Mouse (Mus musculus) ovary, adult 2 months (tissue): ENCODE results near the gene Fut4. TPM values are rescaled to one million over a fixed set of nuclear protein-coding genes. Genes with fewer than 3 reads are reported as not detected.

Experiments
- polyA plus RNA-seq: library from polyadenylated mRNA; depleted of rRNA; stranded (reverse); fragments of >200 nt; gene quantifications from 2 replicates; pipeline ENCODE4 v1.2.3, GENCODE M21; 2012; rRNA removed

The Fut4 gene
- polyA plus RNA-seq = 3.1 and 5.8 TPM in 2 replicates

DNA sequence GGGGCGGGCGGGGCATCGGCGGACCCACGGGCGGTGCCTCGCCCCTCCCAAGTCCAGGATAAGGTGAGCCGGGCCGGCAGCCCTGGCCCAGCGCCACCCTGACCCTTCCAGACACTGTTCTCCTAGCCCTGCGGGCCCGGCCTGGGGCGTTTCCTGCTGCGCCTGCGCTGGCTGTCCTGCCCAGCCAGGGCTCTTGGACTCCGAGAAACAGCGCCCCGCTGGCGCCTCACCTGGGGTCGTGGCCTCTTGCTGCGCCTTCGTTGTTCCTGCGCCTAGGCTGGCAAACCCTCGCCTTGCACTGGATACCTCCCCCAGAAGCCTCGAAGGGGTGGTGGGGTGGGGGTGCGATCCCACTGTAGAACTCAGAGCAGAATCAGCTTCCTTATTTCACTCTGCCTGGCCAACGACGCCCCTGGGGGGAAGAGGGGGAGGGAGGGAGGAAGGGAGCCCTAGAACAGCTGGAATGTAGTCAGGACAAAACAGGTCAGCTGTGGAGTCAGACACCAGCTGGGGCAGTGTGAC, at the start of gene Fut4:
Gene Fut4, minus strand, starts transcription at position 393 of the 522 bp plus-strand sequence.

DNA sequence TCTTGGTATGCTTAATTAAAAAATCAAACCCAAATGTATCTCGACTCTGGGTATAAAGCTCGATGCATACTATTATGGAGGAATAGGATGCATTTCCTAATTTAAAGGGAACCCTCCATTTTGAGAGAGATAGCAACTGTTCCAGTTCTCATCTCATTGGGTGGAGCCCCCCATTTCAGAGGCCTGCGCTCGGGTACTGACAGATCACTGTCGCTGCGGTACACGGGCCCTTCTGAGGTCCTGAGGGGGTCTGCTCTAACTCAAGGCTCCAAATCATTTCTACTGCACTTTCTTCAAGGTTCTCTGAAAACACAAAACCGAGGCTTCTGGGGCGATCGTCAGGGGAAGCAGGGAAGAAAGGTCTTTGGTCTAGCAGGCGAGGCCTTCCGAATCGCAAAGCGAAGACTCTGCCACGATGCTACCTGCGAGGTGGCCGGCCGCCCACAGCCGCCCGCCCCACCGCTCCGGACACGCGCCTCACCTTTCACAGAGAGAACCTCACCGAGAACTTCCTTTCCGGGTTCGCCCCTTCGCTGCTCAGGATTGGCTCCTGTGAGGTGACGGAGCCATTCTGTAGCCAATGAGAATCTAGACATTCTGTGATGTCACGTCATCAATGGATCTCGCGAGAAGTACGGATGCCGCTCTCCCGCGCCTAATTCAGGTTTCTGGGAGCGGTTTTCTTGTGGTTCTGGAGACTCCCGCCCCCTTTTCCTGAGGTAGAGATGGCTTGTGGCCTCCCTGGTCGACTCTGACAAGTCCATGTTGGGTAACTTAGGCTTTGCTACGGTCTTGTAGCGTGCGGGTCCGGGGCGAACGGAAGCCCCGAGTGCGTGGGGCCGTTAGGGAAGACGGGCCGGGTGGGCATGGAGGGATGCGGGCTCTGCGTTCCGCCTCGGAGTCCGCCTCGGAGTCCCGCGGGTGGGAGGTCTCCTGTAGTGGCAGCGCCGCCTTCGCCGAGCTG, 32.1 kb upstream of the Fut4 start, which contains the start of the genes Mre11a and Ankrd49:
Gene Mre11a, plus strand, starts transcription at position 616 of the 964 bp plus-strand sequence.
Gene Ankrd49, minus strand, starts transcription at position 818 of the 964 bp plus-strand sequence.

DNA sequence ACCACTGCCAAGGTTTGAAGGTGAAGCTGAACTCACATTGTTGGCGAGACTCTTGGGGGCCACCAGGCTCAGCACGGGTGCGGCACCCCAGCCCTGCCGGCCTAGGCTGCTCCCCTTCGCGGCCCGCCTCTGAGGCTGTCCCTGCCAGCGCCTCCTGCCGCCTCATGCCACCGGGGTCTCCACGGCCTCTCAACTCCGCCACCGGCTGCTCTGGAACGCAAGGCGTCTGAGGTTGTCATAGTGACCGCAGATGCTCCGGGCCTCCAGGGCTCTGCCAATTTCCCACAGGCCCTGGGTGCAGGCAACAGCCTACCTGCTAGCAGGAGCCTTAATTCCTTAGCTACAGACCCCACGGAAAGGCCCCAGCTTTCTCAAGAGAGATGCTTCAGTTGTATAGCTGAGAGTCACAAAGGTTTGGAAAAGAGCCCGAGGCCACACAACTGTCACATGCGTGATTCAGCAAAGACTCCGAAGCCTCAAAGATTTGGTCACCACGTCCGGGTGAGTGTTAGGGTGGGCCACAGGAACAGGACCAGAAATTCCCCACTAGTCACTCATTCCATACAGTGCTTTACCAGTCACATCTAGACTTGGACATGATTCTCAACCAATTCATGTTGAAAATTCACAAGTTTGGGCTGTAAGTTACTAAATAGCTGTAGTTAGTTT, 18.7 kb upstream of the Fut4 start, which contains the start of gene 1700012B09Rik:
Gene 1700012B09Rik, minus strand, starts transcription at position 228 of the 669 bp plus-strand sequence.

DNA sequence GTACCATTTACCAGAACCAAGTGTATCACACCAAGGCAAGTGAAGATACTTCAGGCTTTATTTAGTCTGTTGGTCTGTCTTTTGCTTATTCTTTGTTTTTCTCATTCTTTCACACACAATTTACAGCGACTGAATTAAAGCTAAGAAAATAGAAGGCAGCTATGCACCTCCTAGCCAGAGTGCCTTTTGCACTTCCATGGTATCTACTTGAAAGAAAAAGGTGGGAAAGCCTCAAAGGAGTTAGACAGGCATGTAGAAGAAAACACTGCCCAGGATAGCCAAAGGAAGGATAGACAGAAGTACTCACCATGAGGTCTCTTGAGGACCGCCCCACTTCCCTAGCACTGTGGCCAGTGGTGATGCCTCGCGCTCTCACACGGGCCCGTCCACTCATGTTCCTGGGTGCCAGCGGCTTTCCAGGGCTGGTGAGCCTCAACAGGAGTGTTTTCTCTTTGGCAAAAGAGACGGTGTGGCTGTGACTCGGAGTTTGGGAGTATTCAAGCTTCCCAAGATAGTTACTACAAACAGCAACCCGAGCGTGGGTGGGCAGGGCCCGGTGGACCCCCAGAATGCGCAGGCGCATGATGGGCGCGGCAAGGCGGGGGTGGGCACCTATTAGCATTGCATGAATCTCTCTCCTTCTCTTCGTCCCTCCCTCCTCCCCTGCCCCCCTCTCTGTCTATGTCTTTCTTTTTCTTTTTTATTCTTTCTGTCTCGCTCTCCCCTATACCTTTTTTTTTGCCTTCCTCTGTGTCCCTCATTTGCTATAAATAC, 11.9 kb downstream of the Fut4 start, which contains the start of gene Piwil4:
Gene Piwil4, minus strand, starts transcription at position 583 of the 774 bp plus-strand sequence.

Other genes starting within 250 kb of the Fut4 start
- gene Amotl1, start 107.3 kb downstream of the Fut4 start, polyA plus RNA-seq = 53.9 and 61.7 TPM in 2 replicates
- gene Piwil4, start 11.7 kb downstream of the Fut4 start, polyA plus RNA-seq = 1.2 TPM in 2 replicates
- not detected in 2 replicates for gene 1700012B09Rik, start 18.6 kb upstream of the Fut4 start, polyA plus RNA-seq
- gene Mre11a, start 32.3 kb upstream of the Fut4 start, polyA plus RNA-seq = 3.1 and 3.3 TPM in 2 replicates
- gene Ankrd49, start 32.5 kb upstream of the Fut4 start, polyA plus RNA-seq = 3.3 and 7.0 TPM in 2 replicates
- gene Gpr83, start 107.8 kb upstream of the Fut4 start, polyA plus RNA-seq = 1.8 and 3.0 TPM in 2 replicates
- gene Izumo1r, start 151.6 kb upstream of the Fut4 start, polyA plus RNA-seq = 12.0 and 14.3 TPM in 2 replicates